Mouse (Mus musculus) yolk sac, embryonic 10.5 days (tissue): Measurements from ENCODE around the gene Son.
A peak's percentile ranks its signal among the peaks of the same experiment; 100 is the strongest.
"Not testable (repeated sequence)": the region's sequence is repeated elsewhere in the genome, so short reads cannot be mapped to it uniquely, and the experiment has no call there.

Experiments
- DNase-seq: peaks from one replicate; pipeline ENCODE4 v3.0.0-alpha.2; 2017; ENCODE audit warnings: low spot score

The Son gene

DNA sequence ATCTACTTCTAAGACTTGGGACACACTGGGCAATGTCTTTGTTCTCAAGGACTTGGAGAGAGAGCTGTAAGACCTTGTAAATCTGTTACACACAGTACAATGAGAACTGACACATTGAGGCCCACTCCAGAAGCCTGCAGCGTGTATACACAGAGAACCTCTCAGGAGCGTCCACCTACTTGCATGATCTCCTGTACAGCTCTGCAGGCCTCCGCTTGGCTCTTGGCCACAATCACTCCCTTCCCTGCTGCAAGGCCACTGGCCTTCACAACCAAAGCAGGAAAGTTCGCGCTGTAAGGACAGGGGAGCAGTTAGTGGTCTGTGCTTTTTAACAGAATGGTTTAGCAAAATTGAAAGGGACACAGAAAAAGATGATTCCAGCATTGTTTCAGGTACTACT lies 8.1 kb upstream of the Son start:
- no peak for DNase-seq

DNA sequence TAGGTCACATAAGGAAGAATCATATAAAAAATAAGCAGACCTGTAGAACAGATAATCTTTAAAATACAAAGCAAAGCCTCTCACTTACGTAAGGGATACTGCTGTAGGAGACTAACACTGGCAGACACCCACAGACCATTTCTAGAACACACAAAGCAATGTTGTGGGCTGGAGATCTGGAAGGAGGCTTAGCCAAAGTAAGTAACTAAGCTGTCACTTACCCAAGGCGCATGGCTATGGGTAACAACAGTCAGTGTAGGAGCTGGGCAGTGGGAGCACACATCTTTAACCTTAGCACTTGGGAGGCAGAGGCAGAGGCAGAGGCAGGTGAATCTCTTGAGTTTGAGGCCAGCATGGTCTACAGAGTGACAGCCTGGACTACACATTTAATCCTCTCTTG lies 7.7 kb upstream of the Son start:
- DNase-seq = no peak

DNA sequence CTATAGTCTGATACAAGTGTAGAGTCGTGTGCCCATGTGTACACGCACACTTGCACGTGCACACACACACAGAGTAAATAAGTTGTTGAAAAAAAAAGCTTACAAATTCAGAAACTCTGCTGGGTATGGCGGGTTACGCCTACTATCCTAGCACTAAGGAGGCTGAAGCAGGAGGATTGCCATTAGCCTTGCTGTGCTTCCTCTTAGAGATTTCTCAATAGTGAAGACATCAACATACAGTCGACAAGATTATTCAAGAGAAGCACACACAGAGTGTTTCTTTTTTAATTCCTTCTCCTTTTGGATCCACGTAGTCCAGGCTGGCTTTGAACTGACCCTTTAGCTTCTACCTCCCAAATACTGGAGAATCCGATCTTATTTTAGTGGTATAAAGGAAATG lies 7.1 kb upstream of the Son start:
- DNase-seq = no peak

DNA sequence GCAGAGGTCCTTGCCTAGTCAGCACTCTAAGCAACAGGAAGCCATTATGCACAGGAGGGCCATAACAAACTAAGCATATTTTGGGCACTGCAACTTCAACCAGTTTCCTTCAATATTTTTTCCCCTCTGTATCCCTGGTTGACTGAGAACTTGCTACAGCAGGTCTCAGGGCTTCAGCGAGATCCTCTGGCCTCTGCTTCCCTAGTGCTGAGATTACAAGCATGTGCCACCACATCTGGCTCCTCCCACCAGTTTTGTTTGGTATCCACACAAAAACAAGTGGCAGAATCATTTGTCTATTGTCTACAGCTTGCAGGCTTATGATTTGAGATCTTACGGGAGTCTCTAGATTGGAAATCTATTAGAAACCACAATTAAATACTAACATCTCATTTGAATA lies 2.4 kb upstream of the Son start:
- DNase-seq = no peak

DNA sequence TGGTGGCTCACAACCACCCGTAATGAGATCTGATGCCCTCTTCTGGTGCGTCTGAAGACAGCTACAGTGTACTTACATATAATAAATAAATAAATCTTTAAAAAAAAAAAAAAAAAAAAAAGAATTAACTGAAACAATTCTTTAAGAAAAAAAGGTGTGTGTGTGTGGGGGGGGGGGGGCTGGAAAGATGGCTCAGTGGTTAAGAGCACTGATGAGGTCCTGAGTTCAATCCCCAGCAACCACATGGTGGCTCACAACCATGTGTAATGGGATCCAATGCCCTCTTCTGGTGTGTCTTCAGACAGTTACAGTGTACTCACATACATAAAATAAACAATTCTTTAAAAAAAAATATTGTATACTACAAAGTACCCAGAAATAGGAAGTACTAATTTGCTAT lies 1.9 kb upstream of the Son start:
- DNase-seq = not testable (repeated sequence)

DNA sequence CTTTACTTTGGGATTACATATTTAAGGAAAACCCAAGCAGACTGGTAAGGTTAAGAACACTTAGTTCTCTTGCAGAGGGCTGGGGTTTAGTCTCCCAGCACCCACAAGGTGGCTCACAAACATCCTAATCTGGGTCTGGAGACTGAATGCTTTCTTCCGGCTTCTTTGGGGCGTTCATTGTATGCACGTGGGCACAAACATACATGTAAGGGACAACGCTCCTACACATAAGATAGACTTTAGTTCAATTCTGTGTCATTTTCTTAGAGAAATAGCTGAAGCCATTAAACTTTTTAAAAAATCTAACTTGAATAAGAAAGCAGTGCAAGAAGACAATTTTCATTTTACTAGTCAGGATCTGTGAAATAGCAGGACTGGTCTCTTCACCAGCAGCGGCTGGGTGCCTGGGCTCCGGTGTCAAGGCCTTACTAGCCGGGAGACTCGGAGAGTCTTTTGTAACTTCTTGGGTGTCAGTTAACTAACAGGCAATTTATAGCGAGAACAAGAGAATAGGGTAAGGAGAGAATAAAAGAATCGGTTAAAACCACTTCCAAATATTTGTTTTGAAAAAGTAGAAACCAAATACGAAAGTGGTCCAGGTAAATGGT lies 1.2 kb upstream of the Son start:
- DNase-seq = peak; percentile 7

DNA sequence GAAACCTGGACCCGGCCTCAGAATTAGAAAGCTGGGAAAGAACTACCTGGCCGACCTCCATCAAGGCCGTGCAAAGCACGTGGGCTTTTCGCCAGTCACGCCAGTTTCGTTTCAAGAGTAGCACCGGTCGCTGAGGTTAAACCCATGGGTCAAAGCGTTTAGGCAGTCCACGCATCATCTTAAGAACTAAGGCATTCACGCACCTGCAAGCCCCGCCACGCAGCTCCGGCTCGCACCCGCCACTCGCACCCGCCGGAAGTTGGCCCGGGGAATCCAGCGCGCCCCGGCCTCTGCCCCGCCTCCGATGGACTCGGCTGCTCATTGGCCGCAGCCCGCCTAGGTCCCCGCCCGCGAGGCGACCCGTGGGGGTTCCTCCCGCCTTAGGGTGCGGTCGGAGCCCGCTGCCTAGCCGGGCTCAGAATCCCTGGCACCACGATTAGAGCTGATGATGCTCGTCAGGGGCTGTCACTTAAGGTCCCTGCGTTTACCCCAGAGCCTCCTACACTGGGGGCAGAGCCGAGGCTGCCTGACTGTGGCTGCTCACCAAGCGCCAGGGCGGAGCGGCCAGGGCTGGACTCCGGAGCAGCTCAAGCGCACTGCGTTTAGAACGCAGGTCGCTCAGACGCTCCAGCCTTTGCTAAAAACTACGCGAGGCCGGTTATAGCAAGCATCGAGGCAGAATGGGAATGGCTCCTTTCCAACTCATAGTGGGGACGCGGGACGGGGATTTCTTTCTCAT lies 456 bp upstream of the Son start, which contains the start of gene Gart:
Gene Gart (minus strand): TSS at position 272 of the 739 bp plus-strand sequence.
- DNase-seq = peak; percentile 92

DNA sequence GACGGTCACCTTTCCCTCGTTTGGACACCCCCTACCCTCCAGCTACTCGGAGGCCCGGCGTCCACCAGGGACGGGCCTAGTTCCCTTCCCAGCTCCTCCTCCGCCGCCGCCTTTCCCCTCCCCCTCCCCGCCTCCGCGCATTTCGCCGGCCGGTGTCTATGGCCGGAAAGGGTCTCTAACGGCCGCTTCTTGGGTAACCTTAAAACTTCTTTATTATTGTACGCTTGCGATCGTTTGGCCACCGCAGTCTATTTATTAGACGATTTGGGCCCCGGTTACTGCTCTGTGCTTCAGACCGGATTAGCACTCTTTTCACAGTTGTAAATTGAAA lies 879 bp downstream of the Son start:
- peak; percentile 87 for DNase-seq

DNA sequence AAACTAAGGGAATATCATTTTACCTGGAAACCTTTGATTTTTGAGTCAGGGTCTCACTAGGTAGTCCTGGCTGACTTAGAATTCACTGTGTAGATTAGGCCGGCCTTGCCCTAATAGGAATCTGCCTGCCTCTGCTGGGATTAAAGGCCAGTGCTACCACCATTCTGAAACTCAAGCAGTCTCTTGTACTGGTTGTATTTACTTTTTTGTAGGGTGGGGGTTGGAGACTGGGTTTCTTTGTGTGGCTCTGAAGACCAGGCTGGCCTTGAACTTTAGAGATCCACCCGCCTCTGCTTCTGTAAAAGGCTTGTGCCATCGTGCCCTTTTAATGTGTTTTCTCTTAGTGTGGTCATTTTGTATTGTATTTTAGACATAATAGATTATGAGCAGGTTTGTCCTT lies 1.9 kb downstream of the Son start:
- DNase-seq = no peak

DNA sequence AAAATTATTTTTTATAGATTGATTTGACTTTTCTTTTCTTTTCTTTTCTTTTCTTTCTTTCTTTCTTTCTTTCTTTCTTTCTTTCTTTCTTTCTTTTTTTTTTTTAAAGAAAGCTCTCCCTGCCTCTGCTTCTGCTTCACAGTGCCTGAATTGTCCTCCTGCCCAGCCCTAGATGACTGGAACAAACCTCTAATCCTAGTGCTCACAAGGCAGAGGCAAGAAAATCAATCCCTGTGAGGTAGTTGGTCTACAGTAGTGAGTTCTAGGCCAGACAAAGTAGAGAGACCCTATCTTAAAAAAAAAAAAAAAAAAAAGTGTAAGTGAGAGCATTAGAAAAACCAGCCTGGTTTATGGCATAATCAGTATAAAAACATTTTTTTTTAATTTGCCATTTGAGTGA lies 2.5 kb downstream of the Son start:
- DNase-seq = no peak

DNA sequence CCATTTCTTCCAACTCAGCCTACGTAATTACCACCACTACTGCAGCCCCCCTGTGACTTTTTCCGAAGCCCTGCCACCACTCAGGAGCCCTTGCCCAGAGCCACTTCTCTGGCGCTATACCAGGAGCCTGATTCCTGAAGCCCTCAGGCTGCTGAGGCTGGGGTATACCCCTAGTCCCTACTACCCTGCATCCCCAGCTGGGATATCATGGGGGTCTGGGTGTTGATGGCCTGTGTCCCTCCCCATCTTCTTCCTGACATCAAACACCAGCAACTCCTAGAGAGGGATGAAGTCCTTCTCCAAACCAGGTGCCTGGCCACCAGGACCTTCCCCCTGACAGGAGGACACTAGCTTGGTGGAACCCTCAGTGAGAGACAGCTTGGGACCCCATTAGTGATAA lies 4.9 kb downstream of the Son start:
- DNase-seq = no peak

DNA sequence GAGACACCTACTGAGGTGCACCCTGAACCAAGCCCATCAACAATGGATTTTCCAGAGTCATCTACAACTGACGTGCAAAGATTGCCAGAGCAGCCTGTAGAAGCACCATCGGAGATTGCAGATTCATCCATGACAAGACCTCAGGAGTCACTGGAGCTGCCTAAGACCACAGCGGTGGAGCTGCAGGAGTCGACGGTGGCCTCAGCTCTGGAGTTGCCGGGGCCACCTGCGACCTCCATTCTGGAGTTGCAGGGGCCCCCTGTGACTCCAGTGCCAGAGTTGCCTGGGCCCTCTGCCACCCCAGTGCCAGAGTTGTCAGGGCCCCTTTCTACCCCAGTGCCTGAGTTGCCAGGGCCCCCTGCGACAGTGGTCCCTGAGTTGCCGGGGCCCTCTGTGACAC lies 8.0 kb downstream of the Son start:
- no peak for DNase-seq

DNA sequence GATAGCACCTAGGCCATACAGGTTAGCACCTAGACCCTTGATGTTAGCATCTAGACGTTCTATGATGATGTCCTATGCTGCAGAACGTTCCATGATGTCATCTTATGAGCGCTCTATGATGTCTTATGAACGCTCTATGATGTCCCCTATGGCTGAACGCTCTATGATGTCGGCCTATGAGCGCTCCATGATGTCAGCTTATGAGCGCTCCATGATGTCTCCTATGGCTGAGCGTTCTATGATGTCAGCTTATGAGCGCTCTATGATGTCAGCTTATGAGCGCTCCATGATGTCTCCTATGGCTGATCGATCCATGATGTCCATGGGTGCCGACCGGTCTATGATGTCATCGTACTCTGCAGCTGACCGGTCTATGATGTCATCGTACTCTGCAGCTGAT lies 10.0 kb downstream of the Son start:
- no peak for DNase-seq

DNA sequence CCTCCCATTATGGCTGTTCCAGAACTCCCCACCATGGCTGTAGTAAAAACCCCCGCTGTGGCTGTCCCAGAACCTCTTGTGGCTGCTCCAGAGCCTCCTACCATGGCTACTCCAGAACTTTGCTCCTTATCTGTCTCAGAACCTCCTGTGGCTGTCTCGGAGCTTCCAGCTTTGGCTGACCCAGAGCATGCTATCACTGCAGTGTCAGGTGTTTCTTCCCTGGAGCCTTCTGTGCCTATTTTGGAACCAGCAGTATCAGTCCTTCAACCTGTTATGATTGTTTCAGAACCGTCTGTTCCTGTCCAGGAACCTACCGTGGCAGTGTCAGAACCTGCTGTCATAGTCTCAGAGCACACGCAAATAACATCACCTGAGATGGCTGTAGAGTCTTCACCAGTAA lies 11.2 kb downstream of the Son start:
- DNase-seq = no peak

DNA sequence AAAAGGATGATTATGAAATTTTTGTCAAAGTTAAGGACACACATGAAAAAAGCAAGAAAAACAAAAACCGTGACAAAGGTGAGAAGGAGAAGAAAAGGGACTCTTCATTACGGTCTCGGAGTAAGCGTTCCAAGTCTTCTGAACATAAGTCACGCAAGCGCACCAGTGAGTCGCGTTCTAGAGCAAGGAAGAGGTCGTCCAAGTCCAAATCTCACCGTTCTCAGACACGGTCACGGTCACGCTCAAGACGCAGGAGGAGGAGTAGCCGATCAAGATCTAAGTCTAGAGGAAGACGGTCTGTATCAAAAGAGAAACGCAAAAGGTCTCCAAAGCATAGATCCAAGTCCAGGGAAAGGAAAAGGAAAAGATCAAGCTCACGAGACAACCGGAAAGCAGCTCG lies 12.5 kb downstream of the Son start:
- DNase-seq = no peak

DNA sequence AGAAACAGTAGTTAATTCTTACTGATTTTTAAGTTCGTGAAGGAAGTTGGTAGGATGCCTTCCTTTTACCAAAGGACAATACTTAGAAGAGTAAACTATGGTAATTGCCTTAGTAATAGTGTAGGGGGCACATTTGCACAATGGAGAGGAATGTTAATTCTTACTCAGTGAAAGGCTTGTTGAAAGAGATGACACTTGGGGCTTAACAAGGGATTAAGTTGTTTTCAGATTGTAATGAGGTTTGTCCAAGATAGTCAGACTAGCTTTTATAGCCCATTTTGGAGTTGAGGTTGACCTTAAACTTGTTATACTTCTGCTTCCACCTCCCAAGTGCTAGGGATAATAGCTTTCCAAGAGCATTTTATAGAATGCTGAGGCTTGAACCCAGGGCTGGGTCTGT lies 14.1 kb downstream of the Son start:
- no peak for DNase-seq

DNA sequence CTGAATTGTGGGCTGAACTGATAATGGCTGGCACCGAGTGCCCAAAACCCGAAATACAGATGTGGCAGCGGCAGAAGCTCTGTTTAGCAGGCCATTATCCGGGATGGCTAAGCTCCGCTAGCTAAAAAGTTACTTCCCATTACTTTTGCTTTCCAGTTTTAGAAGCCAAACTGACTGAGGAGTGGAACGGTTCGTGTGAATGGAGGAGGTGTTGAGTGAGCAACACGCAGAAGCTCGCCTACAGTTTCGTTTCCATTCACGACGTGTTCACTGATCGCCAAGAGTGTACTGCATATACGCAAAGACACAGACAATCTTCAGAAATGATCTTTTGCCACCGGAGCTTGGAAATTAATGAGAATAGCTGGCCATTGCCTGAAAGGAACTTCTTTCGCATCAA lies 15.0 kb downstream of the Son start:
- no peak for DNase-seq

DNA sequence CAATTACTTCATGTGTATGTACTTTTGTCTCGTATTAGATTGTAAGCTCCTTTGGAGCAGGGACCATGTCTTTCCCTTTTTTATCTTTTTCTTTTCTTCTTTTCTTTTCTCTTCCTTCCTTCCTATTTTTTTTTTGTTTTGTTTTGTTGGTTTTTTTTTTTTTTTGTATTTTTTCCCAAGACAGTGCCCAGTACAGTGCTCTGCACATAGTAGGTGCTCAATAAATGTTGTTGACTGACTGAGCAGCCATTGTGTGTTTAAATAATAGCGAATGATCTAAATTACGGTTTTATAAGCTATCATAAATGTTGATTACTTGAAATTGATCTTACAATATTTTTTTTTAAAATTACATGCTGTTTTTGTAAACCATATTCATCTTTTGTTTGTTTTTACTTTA lies 16.5 kb downstream of the Son start:
- no peak for DNase-seq

DNA sequence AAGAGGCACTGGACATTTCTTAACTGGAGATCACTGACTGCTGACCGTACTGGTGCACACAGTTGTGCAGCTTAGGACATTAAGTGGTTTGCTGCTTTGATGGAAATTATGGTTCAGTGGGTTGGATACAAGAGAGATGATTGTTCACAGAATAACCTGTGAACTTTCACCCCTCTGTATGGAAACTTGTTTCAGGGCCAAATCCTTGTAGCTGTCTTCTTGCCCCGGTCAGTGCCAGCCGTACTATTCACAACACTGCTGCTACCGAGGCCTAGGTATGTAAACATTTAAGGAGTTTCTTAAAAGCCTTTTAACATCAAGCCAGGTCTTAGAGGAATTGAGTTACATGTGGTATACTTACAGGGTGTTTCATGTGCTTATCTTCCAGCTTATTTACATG lies 27.2 kb downstream of the Son start:
- DNase-seq = no peak

DNA sequence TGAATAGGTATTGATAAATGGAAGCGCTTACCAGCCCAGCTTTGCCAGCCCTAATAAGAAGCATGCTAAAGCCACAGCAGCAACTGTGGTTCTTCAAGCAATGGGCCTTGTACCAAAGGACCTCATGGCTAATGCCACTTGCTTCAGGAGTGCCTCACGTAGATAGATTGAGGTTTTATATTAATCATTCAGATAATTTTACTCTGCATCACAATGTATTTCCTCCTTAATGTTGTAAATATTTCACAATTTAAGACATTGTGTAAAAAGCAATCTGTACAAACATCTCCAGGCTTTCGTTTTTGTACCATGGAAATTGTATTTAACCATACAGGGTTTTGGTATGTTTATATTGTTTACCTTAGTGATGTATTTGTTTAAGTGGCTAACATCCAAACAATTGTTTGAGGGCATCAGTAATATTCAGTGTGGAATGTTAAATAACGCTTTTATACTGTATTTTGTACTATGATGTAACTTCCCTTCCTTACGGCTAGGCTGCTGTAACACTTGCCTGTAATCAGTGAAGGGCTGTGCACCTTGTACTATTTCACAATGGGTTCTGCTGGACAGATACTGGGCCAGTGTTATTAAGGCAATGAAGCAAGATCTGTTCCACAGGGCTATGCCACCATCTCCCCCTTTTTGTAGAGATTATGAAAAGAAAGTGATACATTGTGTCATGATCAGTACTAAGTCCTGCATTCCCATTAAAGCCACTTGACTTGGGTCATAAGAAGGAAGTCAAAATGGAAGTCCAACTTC lies 31.0 kb downstream of the Son start:
- DNase-seq = no peak

DNA sequence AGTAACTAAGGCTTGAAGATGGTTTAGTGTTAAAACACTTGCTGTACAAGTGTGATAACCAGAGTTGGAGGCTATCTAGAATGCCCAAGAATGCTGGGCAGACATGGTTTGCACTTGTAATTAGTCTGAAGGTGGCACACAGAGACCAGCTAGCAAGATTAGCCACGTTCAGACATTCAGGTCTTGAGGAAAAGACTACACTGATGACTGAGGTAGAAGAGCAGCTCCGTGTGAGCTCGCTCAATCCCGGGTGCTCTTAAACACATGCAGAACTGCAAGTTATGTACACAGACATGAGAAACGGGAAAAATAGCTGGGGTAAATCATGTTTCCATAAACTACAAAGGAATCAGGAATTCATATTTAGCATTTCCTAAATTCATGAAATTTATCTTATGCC lies 33.4 kb downstream of the Son start:
- no peak for DNase-seq

DNA sequence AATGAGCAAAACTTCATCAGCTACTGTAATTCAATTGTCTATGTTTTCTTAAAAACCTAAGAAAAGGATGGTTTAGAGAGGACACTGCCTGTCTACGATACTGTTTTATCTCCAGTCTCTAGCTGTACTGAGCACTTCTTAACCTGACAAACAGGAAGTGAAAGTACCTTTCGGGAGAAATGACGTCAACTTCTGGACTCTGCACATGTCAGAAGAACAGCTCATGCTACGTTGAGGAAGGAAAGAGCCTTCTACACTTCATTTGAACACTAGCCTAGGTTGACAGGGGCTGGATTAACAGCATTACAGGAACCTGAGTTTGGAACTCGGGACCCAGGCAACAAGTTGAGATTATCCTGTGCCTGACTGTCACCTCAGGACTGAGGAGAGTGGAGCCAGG lies 38.2 kb downstream of the Son start:
- no peak for DNase-seq

DNA sequence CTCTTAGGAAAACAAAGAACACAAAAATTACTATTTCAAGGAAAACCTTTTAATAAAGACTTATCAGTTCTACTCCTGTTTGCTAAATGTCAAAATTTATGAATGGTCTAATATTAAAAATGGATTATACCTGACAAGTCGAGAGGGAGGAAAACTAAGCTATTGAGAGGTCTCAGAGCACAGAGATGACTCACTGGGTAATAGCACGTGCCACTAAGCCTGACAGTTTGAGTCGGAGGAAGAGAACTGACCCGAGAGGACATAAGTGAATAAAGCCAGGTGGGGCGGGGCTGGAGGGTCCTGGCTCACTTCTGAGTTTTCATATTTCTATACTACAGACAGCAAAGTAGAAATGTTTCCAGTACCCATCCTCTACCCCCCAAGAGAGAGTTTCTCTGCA lies 39.1 kb downstream of the Son start:
- DNase-seq = no peak
